Mouse (Mus musculus) kidney, adult 9 months (tissue): ENCODE measurements at regions not wholly inside any gene's neighbourhood (a gene's known extent, or its start where the extent isn't known, plus 50 kb on each side); places are given as distances from the start of the nearest gene placed in this dataset.

Experiments used
- DNase-seq: peaks from one replicate; pipeline ENCODE4 v3.0.0; 2022

DNA sequence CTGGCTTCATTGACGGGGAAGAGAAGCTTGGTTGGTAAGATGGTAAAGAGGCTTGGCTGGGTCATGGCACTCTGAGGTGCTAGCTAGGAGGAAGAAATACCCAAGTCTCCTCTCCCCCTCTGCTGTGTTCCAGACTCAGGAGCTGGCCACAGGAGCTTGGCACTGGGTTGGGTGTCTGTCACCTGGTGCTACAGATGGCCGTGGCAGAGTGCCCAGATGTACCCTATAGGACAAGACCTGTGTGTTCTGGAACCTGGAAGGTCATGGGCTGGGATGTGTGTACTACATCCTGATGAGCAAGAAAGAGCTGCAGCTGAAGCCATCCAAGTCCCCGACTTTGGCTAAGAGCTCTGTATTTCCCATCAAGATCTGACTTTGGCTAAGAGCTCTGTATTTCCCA lies 72.4 kb downstream of the Nupl2 start:
- DNase-seq = no peak

DNA sequence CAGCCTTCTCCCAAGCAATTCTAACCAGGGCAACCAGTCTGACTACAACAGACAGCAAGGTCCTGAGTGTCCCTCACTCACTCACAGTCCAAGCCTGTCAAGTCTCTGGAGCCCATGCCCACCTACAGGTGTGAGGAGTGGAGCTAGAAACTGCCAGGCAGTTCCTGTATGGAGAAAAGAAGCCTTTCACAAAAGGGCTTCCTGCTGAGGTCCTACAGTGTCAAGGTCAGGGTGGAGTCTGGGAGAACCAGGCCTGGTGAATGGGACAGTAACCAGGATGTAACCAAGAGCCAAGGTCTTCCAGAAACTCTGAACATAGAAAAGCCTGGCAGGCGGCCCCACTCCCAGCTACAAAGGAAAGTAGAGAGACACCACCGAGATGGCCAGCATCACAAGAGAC lies 74.2 kb downstream of the Nupl2 start:
- DNase-seq = no peak

DNA sequence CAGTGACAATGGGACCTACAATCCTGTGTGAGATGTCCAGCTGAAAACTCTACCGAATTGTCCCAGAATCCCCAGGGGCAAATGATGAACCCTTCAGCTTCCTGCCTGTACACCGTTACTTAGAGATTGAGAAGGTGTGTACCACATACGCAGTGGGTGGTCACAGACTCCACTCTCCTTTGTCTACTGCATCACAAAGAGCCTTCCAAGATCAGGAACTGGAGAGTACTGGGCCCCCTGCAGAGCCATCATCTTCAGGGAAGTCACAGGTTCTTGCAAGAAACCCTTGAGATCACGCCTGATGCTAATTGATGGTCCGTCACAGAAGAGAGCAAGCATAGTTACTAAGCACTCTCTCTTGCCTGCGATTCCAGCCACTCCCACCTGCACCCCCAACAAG lies 79.4 kb downstream of the Nupl2 start:
- DNase-seq = no peak

DNA sequence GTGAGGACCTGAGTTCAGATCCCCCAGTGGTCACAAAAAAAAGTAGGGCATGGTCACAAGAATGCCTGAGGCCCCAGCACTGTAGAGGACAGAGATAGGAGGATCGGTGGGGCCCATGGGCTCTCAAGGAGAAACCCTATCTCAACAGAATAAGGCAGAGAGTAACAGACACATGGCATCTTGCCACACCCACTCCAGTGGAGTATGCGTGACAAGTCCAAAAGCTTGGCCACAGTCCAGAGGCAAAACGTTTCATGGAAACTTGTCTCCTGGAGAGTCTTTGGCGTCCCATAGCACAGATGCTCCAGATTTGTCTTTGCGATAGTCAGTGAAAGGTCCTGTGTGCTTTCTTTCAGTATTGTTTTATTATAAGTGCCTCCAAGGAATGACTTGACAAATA lies 90.7 kb downstream of the Nupl2 start:
- no peak for DNase-seq

DNA sequence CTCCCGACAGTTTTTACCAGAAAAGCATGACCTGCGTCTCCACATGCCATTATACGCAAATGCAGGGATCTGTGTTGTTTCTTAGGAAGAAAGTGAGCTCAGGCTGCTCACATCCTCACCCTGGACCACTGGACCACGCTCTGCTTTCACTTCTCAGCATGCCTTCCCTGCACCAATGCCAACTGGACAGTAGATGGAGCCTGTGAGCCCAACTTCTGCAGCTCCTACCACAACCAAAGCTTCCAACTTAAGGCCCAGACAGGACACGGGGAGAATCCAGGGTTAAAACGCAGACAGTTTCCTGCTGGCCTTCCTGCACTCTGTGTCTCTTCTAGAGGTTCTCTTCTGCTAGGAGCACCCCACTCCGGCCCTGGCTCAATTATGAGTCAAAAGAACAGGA lies 90.3 kb downstream of the Kcnh2 start:
- peak; percentile 69 for DNase-seq

DNA sequence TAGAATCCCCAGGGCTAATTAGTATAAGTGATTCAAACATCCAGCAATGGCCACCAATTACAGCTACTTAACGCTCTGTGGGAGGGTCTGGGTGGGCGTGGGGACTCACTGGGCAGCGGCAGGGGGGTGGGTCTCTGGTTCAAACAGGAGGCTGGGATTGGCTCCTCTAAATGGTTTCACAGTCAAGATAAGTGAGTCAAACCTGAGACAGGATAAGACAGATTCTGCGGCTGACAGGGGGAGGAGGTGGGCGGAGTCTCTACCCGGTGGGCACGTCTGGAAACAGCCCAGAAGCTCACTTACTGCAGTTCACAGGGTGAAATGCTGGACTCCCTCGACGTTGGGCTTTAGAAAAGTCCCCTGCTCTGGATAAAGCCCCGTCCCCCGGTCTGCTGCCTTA lies 89.3 kb downstream of the Kcnh2 start:
- DNase-seq = no peak

DNA sequence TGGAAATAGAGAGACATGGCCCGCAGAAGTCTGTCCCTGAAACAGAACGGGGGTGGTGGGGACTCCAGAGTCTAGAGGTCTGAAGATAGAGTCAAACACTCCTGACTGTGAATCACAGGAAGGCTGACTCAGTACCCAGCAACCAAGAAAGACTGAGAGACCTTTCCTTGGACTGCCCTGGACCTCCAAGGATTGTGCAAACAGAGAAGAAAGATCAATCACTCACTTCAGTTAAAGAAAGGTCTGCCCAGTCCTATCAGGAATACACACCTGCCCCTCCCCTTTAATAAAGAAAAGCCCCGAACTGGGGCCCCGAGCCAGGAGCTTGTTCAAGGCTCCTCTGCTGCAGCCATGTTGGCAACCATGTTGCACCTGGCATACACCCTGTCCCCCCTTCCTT lies 87.3 kb downstream of the Kcnh2 start:
- DNase-seq = no peak

DNA sequence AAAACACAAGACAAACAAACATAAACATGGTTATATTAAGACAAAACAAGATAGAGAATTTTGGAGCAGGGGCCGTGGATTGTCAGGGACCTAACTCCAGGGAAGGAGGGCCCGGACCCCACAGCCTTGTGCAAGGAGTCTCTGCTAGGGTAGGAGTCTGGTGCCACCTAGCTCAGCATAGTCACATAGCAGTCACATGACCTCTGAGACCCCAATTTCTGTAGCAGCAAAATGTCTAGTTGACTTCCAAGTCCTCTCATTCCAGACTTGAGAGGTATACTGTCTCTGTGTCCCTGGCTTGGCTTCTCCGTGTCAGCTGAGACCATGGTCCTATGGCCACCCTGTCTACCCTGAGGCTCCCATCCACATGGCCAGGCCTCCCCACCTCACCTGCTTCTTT lies 86.0 kb downstream of the Kcnh2 start:
- DNase-seq = no peak

DNA sequence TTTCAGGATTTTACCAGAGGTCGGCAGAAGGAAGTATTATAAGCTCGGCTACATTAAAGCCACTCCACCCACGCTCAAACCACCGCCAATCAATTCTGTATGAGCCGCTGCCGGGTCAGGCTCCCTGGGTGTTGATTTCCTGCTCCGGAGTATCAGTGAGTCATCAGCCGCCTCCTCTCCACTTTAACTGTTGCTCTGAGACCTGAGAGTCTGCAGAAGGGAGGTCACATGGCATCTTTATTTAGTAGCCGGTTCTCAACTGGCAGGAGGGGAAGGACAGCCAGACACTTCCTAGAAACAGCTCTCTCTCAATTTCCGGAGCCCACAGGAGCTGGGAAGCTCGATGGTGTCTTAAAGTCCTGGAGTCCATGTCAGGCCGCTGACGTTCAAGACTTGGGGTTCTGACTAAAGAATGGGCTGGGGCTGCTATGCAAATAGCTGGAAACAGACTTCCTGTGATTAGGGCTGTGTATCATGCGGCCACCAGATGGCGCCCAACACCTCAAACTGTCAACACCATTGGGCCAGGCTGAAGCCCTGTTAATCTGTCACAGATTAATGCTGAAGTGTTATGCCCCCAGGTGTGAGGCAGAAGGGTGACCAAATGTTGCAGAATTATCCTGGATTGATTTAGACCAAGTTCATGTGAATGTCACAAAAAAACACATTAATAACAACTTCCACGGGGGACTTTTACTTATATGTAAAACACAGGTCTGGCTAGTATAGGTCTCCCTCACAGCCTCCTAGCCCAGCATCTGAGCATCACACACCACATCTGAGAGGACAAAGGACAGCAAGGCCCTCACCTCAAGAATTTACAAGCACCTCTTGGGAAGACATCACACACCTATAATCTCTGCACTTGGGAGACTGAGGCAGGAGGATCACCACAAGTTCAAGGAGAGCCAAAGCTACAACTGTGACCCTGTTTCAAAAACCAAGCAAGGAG lies 84.8 kb downstream of the Kcnh2 start:
- DNase-seq = peak; percentile 91
